Mouse (Mus musculus) embryonic facial prominence, embryonic 11.5 days (tissue): Measurements from ENCODE around the gene Trim65. TPM values are rescaled to one million over a fixed set of nuclear protein-coding genes. Genes with fewer than 3 reads are reported as not detected.
A peak's percentile ranks its signal among the peaks of the same experiment; 100 is the strongest.

Experiments used
- ATAC-seq: fragments of 200-750 bp; cut with Nextera tagmentation; replicated peaks from 2 replicates; pipeline ENCODE4 v1.8.0; 2017; ENCODE audit warnings: low read depth; ENCODE audit not compliant: insufficient number of reproducible peaks, low FRiP score, low TSS enrichment
- DNase-seq: peaks from one replicate; pipeline ENCODE4 v3.0.0-alpha.2; 2015; ENCODE audit warnings: low spot score
- H3K27ac ChIP-seq: fragments of 300-500 bp; sonication (generic); replicated peaks from 2 replicates; pipeline ENCODE4 v1.5.1; 2014; ENCODE audit warnings: mild to moderate bottlenecking, low read depth, low read length, control low read depth
- H3K27me3 ChIP-seq: fragments of 300-500 bp; sonication (generic); 2 replicates; pipeline ENCODE4 v1.6.1; 2014; ENCODE audit warnings: mild to moderate bottlenecking, low read length, moderate library complexity, mixed read lengths; ENCODE audit not compliant: control insufficient read depth, insufficient read depth
- H3K36me3 ChIP-seq: fragments of 300-500 bp; sonication (generic); replicated peaks from 2 replicates; pipeline ENCODE4 v1.6.1; 2014; ENCODE audit warnings: low read depth, mild to moderate bottlenecking, low read length, moderate library complexity, mixed read lengths; ENCODE audit not compliant: control insufficient read depth, insufficient read depth
- H3K4me1 ChIP-seq: fragments of 300-500 bp; sonication (generic); 2 replicates; pipeline ENCODE4 v1.6.1; 2014; ENCODE audit warnings: low read length, mixed read lengths; ENCODE audit not compliant: control insufficient read depth, insufficient read depth
- H3K4me2 ChIP-seq: fragments of 300-500 bp; sonication (generic); 2 replicates; pipeline ENCODE4 v1.6.1; 2014; ENCODE audit warnings: low read depth, mild to moderate bottlenecking, control low read depth, low read length, moderate library complexity
- H3K4me3 ChIP-seq: fragments of 300-500 bp; sonication (generic); 2 replicates; pipeline ENCODE4 v1.5.1; 2014; ENCODE audit warnings: low read depth, low read length, control low read depth
- H3K9ac ChIP-seq: fragments of 300-500 bp; sonication (generic); replicated peaks from 2 replicates; pipeline ENCODE4 v1.6.1; 2014; ENCODE audit warnings: mild to moderate bottlenecking, control low read depth, low read length
- H3K9me3 ChIP-seq: fragments of 300-500 bp; sonication (generic); replicated peaks from 2 replicates; pipeline ENCODE4 v1.6.1; 2016; ENCODE audit warnings: mild to moderate bottlenecking, low read length, inconsistent platforms, mixed read lengths; ENCODE audit not compliant: control insufficient read depth
- WGBS: fragments of 180-500 bp; shearing (Covaris S2); extraction: QIAGEN DNeasy Blood & Tissue Kit; methylation state at CpG from one replicate; pipeline ENCODE4 v1.1.7; 2014; 5-methylcytosine and 5-hydroxymethylcytosine counted together
- polyA plus RNA-seq: library from polyadenylated mRNA; unstranded; fragments of >200 nt; fragmentation: Nextera tagmentation; extraction: Ambion mirVana; gene quantifications from 2 replicates; pipeline ENCODE4 v1.2.1, GENCODE M21; 2014

Gene Trim65
- polyA plus RNA-seq, 1 experiment from 2014 or later = 1.8 TPM

DNA sequence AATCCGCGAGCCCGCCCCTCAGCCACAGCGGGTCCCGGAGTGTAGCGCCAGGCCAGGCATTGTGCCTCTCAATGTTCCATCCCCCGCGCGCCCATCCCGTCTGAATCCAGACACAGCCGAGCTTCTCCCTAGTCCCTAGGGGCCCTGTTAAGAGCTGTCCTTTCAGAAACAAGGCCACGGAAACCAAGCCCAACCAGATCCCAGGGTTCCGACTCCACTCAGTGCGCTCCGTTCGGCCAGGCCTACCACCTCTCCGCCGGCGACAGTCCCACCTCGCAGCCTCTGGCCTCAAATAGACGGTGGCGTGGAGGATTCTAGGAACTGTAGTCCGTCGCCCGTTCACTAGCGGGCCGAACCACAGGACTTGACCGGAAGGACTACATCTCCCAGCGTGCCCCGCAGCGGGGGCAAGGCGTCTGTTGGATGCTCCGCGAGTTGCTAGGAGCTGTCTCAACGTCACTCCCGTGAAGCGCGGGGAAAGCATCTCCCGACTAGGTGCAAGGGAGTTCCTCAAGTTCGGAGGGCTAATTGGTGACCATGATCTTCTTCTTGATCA, 37.0 kb upstream of the Trim65 start, which contains the start of gene Fbf1:
Gene Fbf1, minus strand, starts transcription at position 283 of the 556 bp plus-strand sequence.
- Histone ChIP-seq H3K4me2 (peak within 1 kb of the TSS; percentile 71), H3K9ac (peak within 1 kb of the TSS; percentile 95), H3K4me1 (no peaks in the 10 kb centered on the region), H3K27me3 (no peaks in the 10 kb centered on the region), H3K27ac (peak within 1 kb of the TSS; percentile 89), H3K9me3 (no peaks in the 10 kb centered on the region), H3K4me3 (peak within 1 kb of the TSS; percentile 81), H3K36me3 (no peaks in the 10 kb centered on the region)
- WGBS = under 1% methylated on average over 40 of the region's 40 CpGs
- peak; percentile 96 for ATAC-seq
- DNase-seq = peak; percentile 98

DNA sequence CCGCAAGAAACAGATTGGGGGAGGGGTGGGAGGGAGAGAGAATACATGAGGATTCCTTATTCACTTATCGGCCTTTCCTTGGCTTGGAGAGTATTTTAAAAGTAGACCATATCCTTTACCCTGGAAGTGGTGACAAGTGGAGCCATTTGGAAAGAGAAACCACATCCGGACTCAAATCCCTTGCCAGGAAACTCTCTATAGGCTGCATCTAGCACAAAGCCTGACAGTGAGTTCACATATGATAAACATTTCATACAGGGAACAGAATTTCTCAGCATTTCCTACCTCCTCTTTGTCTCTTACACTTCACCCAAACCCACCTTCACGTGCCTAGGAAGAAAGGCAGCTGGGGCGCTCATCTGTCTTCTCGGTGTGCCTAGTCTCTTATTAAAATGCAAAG, 36.3 kb upstream of the Trim65 start:
- DNase-seq (peak; percentile 21), ATAC-seq (no peak)
- no peaks in the 10 kb centered on the region for H3K36me3 ChIP-seq
- peak overlapping the region; percentile 81 for H3K4me3 ChIP-seq
- H3K9me3 ChIP-seq = no peaks in the 10 kb centered on the region
- peak overlapping the region; percentile 95 for H3K9ac ChIP-seq
- 12% methylated on average over 6 of the region's 6 CpGs for WGBS
- peak overlapping the region; percentile 44 for H3K27ac ChIP-seq
- no peaks in the 10 kb centered on the region for H3K4me1 ChIP-seq
- H3K27me3 ChIP-seq = no peaks in the 10 kb centered on the region
- H3K4me2 ChIP-seq = peak overlapping the region; percentile 71

DNA sequence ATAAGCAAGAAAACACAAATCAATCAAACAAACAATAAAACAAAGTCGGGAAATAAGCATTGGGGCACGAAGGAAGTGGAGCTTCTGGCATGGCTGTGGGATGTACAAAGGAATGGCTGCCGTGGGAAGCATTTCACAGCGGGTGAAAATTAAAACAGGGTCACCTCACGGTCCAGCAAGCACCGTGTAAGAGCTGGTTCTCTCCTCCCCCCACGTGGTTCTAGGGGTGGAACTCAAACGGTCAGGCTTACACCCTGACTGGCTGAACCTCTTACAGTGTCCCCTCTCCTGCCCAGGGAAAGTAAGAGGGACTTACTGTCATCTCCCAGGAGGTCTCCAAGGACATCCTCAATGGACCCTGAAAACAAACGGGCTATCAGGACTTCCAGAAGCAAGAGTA, 32.1 kb upstream of the Trim65 start:
- DNase-seq (no peak), ATAC-seq (no peak)
- Histone ChIP-seq H3K27ac (no peak overlapping the region), H3K27me3 (no peaks in the 10 kb centered on the region), H3K36me3 (no peaks in the 10 kb centered on the region; the same call in 1 of the 2 replicates), H3K4me3 (no peak overlapping the region), H3K4me2 (no peak overlapping the region), H3K4me1 (no peaks in the 10 kb centered on the region), H3K9me3 (no peaks in the 10 kb centered on the region), H3K9ac (no peak overlapping the region)
- 59% methylated on average over 9 of the region's 9 CpGs for WGBS

DNA sequence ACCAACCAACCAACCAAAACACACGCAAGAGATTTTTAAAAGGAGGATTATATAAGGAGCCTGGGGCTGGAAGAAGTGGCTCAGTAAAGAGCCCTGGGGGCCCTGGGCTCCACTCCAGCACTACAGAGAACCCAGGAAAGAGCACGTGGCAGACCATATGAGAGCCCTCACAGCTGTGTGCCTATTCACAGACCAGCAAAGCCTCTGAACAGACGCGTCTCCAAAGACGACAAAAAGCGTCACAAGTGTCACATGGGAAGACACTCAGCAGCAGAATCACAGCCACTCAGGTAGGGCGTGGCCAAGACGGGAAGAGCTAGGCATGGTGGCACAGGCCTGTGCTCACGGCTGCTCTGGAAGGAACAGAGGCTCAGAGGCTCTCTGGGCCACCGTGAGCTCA, 31.2 kb upstream of the Trim65 start:
- ATAC-seq = no peak
- DNase-seq = no peak
- no peak overlapping the region for H3K9ac ChIP-seq
- H3K4me1 ChIP-seq = no peaks in the 10 kb centered on the region
- WGBS = 83% methylated on average over 10 of the region's 10 CpGs
- H3K36me3 ChIP-seq = no peaks in the 10 kb centered on the region; the same call in 1 of the 2 replicates
- H3K4me3 ChIP-seq = no peak overlapping the region
- no peak overlapping the region for H3K27ac ChIP-seq
- H3K9me3 ChIP-seq = no peaks in the 10 kb centered on the region
- no peak overlapping the region for H3K4me2 ChIP-seq
- no peaks in the 10 kb centered on the region for H3K27me3 ChIP-seq

DNA sequence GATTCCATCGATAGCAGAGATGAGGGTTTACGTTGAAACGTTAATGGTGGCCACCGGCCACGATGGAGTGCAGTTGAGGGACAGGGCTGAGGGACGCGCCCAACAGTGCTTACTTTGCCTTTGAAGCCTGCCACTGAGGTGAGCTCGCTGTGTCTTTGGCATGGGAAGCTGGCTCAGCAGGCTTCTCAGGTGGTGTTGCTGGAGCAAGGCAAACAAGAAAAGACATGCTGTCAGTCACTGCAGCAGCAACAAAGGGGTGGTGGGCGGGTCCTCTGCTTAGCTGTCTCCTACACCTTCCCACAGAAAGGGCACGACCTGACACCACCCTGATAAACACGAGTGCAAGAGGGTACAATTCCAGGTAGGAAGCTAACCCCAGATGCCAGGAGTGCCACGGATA, 30.4 kb upstream of the Trim65 start:
- Histone ChIP-seq H3K27me3 (no peaks in the 10 kb centered on the region), H3K9me3 (no peaks in the 10 kb centered on the region), H3K9ac (no peak overlapping the region), H3K4me3 (no peak overlapping the region), H3K27ac (no peak overlapping the region), H3K36me3 (no peaks in the 10 kb centered on the region; the same call in 1 of the 2 replicates), H3K4me2 (no peak overlapping the region), H3K4me1 (no peaks in the 10 kb centered on the region)
- 55% methylated on average over 12 of the region's 12 CpGs for WGBS
- DNase-seq = peak; percentile 17
- no peak for ATAC-seq

DNA sequence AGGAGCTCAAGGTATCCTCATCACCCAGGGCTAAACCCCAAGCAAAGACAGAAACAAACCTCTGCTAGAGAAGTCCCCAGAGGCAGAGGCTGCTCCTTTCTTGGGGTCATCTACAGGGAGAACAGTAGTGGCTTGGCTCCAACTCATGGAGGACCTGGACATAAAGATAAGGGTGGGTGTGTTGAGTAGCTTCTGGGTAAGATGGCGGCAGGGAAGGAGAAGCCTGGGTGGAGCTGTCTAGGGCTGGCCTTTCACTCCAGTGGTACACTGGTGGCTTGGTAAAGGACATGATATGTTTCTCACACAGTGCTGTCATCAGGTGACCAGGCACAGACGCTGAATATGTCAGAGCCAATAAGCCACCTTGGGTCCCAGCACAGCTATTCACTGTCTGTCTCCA, 20.0 kb upstream of the Trim65 start:
- WGBS = 86% methylated on average over 2 of the region's 2 CpGs

GRCm38 (mm10) chr11:116149341-116149740, 18.4 kb upstream of the Trim65 start:
- no peak overlapping the region for H3K4me3 ChIP-seq
- H3K4me2 ChIP-seq = no peak overlapping the region
- WGBS = 82% methylated on average over 6 of the region's 6 CpGs
- H3K27me3 ChIP-seq = no peaks in the 10 kb centered on the region
- no peak overlapping the region for H3K27ac ChIP-seq
- no peak overlapping the region for H3K9ac ChIP-seq
- no peaks in the 10 kb centered on the region for H3K4me1 ChIP-seq
- DNase-seq (no peak), ATAC-seq (no peak)
- no peaks in the 10 kb centered on the region for H3K9me3 ChIP-seq
- H3K36me3 ChIP-seq = peaks cover 32% of the 10 kb centered on the region

More for the DNA sequence above, 20.0 kb upstream of the Trim65 start:
- Histone ChIP-seq H3K27me3 (no peaks in the 10 kb centered on the region), H3K9ac (no peak overlapping the region), H3K4me3 (no peak overlapping the region), H3K27ac (no peak overlapping the region), H3K4me1 (no peaks in the 10 kb centered on the region), H3K36me3 (peaks cover 27% of the 10 kb centered on the region), H3K9me3 (no peaks in the 10 kb centered on the region), H3K4me2 (no peak overlapping the region)
- no peak for DNase-seq
- ATAC-seq = no peak

DNA sequence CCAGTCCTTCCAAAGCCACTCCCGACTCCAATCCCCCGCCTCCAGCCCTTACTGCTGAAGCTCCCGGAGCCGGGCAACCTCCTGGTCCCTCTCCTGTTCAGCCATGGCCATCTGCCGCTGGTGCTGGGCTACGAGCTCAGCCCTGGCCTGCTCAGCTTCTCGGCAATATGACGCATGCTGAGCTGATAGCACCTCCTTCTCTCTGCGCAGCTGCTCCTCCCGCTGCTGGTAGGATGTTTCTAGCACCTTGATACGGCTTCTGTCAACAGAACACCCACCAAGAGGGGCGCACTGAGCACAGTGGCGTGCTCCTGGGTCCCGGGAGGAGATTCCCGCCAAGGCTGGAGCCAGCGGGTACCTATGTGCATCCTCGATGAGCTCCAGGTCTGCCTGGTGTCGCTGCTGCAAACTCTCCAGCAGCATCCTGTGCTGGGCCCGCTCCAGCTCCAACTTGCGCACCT, 17.9 kb upstream of the Trim65 start:
- DNase-seq (no peak), ATAC-seq (no peak)
- H3K4me3 ChIP-seq = no peak overlapping the region
- H3K36me3 ChIP-seq = peaks cover 32% of the 10 kb centered on the region
- no peak overlapping the region for H3K27ac ChIP-seq
- H3K9ac ChIP-seq = no peak overlapping the region
- WGBS = 61% methylated on average over 20 of the region's 20 CpGs
- H3K9me3 ChIP-seq = no peaks in the 10 kb centered on the region
- no peaks in the 10 kb centered on the region for H3K27me3 ChIP-seq
- no peaks in the 10 kb centered on the region for H3K4me1 ChIP-seq
- no peak overlapping the region for H3K4me2 ChIP-seq
